Mouse (Mus musculus) erythroblast, embryonic 14.5 days (primary cell): ENCODE measurements around the gene Ube2s.

Experiments used
- GATA1 ChIP-seq: IDR thresholded peaks from 2 replicates; pipeline ENCODE4 v1.6.1; 2012; ENCODE audit warnings: low read length, inconsistent platforms, mixed read lengths
- TAL1 ChIP-seq: IDR thresholded peaks from 3 replicates; pipeline ENCODE4 v1.6.1; 2012; ENCODE audit warnings: low read length, inconsistent platforms, mixed read lengths

DNA sequence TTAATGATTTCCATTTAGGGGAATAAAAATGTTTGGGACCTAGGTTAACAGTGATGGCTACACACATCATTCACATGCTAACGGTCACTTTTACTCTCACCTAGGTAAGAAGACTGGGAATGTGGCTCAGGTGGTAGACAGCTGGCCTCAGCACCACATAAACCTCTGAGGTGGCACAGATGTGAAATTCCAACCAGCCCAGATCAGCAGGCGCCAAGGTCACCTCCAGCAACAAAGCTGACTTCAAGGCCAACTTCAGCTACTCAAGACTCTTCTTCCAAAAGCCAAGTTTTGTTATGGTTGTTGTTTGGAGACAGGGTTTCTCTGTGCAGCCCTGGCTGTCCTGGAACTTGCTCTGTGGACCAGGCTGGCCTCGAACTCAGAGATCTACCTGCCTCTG is 41.2 kb upstream of the Ube2s start:
- no peak for TF ChIP-seq GATA1
- TF ChIP-seq TAL1, result no peak
